Mouse (Mus musculus) forebrain, embryonic 13.5 days (tissue): Measurements from ENCODE around the gene St6galnac4. TPM values are rescaled to one million over a fixed set of nuclear protein-coding genes. Genes with fewer than 3 reads are reported as not detected.

Experiments used
- ATAC-seq: fragments of 200-750 bp; cut with Nextera tagmentation; 2 replicates; pipeline ENCODE4 v1.8.0; 2017
- H3K27ac ChIP-seq: fragments of 300-500 bp; sonication (generic); 2 replicates; pipeline ENCODE4 v1.5.1; 2015; ENCODE audit warnings: inconsistent platforms, mild to moderate bottlenecking, moderate library complexity
- H3K27me3 ChIP-seq: fragments of 300-500 bp; sonication (generic); 2 replicates; pipeline ENCODE4 v1.6.1; 2015; ENCODE audit warnings: mild to moderate bottlenecking, inconsistent platforms
- H3K36me3 ChIP-seq: fragments of 300-500 bp; sonication (generic); 2 replicates; pipeline ENCODE4 v1.6.1; 2015; ENCODE audit warnings: mild to moderate bottlenecking, inconsistent platforms; ENCODE audit not compliant: poor library complexity, severe bottlenecking
- H3K4me1 ChIP-seq: fragments of 300-500 bp; sonication (generic); 2 replicates; pipeline ENCODE4 v1.6.1; 2015; ENCODE audit warnings: inconsistent platforms
- H3K4me2 ChIP-seq: fragments of 300-500 bp; sonication (generic); 2 replicates; pipeline ENCODE4 v1.6.1; 2015; ENCODE audit warnings: inconsistent platforms, mild to moderate bottlenecking, moderate library complexity
- H3K4me3 ChIP-seq: fragments of 300-500 bp; sonication (generic); 2 replicates; pipeline ENCODE4 v1.5.1; 2015; ENCODE audit warnings: mild to moderate bottlenecking, inconsistent platforms
- H3K9ac ChIP-seq: fragments of 300-500 bp; sonication (generic); 2 replicates; pipeline ENCODE4 v1.6.1; 2015; ENCODE audit warnings: mild to moderate bottlenecking, inconsistent platforms
- H3K9me3 ChIP-seq: fragments of 300-500 bp; sonication (generic); replicated peaks from 2 replicates; pipeline ENCODE4 v1.6.1; 2016; ENCODE audit warnings: inconsistent platforms
- WGBS: fragments of 180-500 bp; shearing (Covaris S2); methylation state at CpG from one replicate; pipeline ENCODE4 v1.1.7; 2015; 5-methylcytosine and 5-hydroxymethylcytosine counted together
- polyA plus RNA-seq: library from polyadenylated mRNA; unstranded; fragments of >200 nt; fragmentation: Nextera tagmentation; extraction: Ambion mirVana; gene quantifications from 2 replicates; pipeline ENCODE4 v1.2.1, GENCODE M21; 2015

St6galnac4 gene
- 14.5 and 16.5 TPM in 2 replicates for polyA plus RNA-seq

DNA sequence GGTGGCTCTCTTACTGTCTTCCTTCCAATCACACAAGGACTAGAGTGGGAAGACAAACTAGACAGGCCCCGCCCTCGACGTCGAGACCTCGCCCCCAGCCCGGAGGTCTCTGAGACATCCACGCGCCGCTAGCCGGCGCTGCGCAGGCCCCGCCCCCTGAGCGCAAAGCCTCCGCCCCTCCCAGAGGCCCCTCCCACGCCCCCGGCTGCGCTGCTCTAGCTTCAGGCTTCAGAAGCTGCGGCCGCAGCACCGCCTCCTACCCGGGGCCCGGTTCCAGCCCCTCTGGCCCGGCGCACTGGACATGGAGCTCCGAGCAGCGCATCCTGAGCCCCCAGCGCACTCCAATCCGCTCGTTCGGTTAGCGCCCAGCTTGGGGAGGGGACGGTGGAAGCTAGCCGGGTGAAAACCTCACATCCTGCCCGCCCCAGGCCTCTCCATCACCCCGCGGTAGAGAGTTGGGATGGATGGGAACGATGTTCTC lies at the start of gene St6galnac4:
Gene St6galnac4, plus strand, starts transcription at position 225 of the 481 bp plus-strand sequence.
- Histone ChIP-seq H3K4me1 (peaks cover 37% of the 10 kb centered on the region), H3K27me3 (peaks cover 4% of the 10 kb centered on the region; the same call in 1 of the 2 replicates), H3K4me3 (peak within 1 kb of the TSS; percentile 51), H3K9me3 (no peaks in the 10 kb centered on the region), H3K4me2 (peak within 1 kb of the TSS; percentile 71), H3K36me3 (no peaks in the 10 kb centered on the region), H3K9ac (peak within 1 kb of the TSS; percentile 79), H3K27ac (no peak within 1 kb of the TSS)
- ATAC-seq, result peak; percentile 77
- WGBS, result 0% methylated on average over 28 of the region's 38 CpGs

DNA sequence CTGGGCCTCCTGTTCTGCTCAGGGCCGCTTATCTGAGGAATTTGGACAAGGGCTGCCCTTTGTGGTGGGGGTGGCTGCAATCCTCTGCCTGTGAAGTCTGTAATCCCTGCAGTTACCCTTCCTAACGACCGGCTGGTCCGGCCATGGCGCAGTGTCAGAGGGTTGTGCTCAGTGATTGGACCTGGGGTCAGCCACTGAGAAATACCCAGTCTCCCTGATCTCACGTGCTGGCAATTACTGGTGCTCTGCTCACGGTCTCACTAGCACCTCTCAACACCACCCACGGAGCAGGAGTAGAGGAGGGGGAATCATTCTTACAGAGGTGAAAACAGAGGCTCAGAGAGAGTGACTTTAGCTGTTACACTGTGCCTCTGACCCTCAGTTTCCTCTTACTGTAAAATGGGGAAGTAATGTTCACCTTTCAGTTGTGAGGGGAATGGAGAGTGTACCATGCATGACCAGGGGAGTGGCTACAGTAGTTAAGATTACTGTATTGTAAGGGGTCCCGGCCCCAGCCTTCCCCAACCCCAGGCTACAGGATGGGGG lies 49.5 kb upstream of the St6galnac4 start:
- peak overlapping the region; percentile 93 for H3K4me3 ChIP-seq
- peak overlapping the region; percentile 92 for H3K9ac ChIP-seq
- WGBS, result 11% methylated on average over 9 of the region's 9 CpGs
- no peaks in the 10 kb centered on the region for H3K27me3 ChIP-seq
- no peak for ATAC-seq
- H3K9me3 ChIP-seq, result no peaks in the 10 kb centered on the region
- no peaks in the 10 kb centered on the region for H3K36me3 ChIP-seq
- H3K4me2 ChIP-seq, result peak overlapping the region; percentile 84
- peaks cover 57% of the 10 kb centered on the region for H3K4me1 ChIP-seq
- no peak overlapping the region for H3K27ac ChIP-seq

DNA sequence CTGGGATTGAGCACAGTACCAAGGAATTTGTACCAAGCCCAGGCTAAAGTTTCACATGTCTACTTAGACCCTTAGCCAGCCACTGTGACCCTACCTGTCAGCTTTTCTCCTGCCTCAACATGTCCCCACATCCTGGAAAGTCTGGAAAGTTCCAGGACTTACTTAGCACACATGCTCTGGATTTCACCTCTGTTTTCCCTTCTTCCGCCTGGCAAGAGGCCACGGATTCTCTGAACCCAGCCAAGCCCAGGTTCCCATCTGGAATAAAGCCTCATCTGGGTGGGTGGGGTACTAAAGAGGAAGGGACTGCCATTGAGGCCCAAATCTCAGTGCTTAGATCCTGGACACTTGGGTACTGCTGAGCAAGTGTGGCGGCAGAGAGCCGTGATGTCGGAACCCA lies 49.0 kb upstream of the St6galnac4 start:
- Histone ChIP-seq H3K9ac (peak overlapping the region; percentile 92; the same call in 1 of the 2 replicates), H3K4me2 (peak overlapping the region; percentile 84), H3K4me3 (peak overlapping the region; percentile 93; the same call in 1 of the 2 replicates), H3K9me3 (no peaks in the 10 kb centered on the region), H3K27ac (no peak overlapping the region), H3K4me1 (peaks cover 60% of the 10 kb centered on the region), H3K27me3 (no peaks in the 10 kb centered on the region), H3K36me3 (no peaks in the 10 kb centered on the region)
- 80% methylated on average over 5 of the region's 5 CpGs for WGBS
- ATAC-seq, result no peak

DNA sequence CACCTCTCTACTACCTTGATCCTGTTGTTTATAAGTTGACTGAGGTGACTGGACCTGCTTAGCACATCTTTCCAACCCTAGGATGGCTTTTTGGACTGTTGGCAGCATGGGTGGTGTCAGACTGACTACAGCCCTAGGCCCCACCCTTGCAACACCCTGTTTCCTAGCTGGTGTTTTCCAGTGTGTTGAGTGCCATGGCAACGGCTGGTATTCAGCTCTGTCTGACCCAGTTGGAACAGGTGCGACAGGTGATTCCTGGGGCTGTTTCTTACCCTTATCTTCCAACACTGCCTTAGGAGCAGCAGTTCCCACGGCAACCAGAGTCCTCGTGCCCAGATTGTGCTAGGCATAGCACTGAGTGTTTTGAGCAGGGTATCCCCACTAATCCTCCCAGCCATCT lies 48.4 kb upstream of the St6galnac4 start:
- H3K4me2 ChIP-seq, result peak overlapping the region; percentile 84
- peak overlapping the region; percentile 26; the same call in 1 of the 2 replicates for H3K9ac ChIP-seq
- H3K4me1 ChIP-seq, result peaks cover 61% of the 10 kb centered on the region
- WGBS, result 65% methylated on average over 4 of the region's 4 CpGs
- no peak overlapping the region; the same call in 1 of the 2 replicates for H3K4me3 ChIP-seq
- no peaks in the 10 kb centered on the region for H3K27me3 ChIP-seq
- H3K9me3 ChIP-seq, result no peaks in the 10 kb centered on the region
- no peak for ATAC-seq
- no peaks in the 10 kb centered on the region for H3K36me3 ChIP-seq
- no peak overlapping the region for H3K27ac ChIP-seq

DNA sequence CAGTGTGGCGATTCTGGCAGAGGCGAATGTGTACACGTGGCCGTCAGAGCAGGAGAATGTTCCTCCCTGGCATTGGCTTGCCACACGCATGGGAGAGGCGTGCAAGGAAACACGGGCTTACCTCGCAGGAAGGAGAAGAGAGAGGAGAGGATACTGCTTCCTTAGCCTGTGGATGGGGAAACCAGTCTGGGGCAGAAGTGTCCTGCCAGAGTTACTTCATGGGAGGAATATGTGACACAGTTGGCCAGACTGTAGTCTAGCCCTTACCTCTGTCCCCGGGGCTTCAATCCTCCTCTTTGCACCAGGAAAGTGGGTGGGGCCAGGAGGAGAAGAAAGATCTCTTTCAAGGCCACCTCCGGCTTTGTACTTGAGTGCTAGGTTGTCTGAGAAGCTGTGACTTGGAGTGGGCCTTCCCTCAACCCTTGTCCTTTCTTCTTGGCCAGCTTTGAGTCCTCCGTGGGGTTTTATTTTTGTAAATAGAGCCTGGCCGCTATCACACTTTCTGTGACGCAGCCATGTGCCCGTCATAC lies 47.4 kb upstream of the St6galnac4 start:
- 0 out of 2 replicates have a peak overlapping the region, but pooled peaks have one; percentile 1 for H3K4me2 ChIP-seq
- WGBS, result 82% methylated on average over 14 of the region's 14 CpGs
- H3K9ac ChIP-seq, result no peak overlapping the region
- no peaks in the 10 kb centered on the region for H3K27me3 ChIP-seq
- H3K4me3 ChIP-seq, result no peak overlapping the region
- peaks cover 51% of the 10 kb centered on the region for H3K4me1 ChIP-seq
- no peak for ATAC-seq
- H3K27ac ChIP-seq, result no peak overlapping the region
- no peaks in the 10 kb centered on the region for H3K36me3 ChIP-seq
- H3K9me3 ChIP-seq, result no peaks in the 10 kb centered on the region

DNA sequence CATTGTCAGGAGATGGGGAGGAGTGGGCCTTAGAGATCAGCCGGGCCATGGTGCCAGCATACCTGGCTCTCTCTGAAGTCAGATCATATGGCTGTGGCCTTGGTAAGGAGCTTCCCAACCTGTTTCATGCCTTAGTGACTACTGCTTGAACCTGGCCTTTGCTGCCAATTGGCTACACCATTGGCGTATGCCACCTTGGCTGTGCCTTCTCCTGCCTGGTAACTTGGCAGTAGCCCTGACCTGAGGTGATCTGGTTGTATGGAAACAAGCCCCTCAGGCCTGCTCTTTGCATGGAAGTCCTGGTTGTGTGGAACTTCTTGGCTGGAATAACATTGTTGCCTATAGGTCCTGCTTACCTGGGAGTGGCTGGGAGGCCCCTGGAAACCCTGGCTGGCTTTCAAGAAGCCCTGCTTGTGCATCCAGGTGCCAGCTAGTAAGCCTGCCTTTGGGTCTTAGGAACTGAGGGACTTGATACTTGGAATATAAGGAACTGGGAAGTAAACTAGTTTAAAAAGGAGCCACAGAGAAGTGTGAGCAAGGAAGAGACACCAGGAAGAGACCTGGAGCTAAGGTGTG lies 45.5 kb upstream of the St6galnac4 start:
- WGBS, result 94% methylated on average over 2 of the region's 2 CpGs
- no peak for ATAC-seq
- Histone ChIP-seq H3K9ac (no peak overlapping the region), H3K36me3 (no peaks in the 10 kb centered on the region), H3K4me1 (peaks cover 42% of the 10 kb centered on the region), H3K9me3 (no peaks in the 10 kb centered on the region), H3K4me2 (no peak overlapping the region), H3K27me3 (no peaks in the 10 kb centered on the region), H3K4me3 (no peak overlapping the region), H3K27ac (no peak overlapping the region)

DNA sequence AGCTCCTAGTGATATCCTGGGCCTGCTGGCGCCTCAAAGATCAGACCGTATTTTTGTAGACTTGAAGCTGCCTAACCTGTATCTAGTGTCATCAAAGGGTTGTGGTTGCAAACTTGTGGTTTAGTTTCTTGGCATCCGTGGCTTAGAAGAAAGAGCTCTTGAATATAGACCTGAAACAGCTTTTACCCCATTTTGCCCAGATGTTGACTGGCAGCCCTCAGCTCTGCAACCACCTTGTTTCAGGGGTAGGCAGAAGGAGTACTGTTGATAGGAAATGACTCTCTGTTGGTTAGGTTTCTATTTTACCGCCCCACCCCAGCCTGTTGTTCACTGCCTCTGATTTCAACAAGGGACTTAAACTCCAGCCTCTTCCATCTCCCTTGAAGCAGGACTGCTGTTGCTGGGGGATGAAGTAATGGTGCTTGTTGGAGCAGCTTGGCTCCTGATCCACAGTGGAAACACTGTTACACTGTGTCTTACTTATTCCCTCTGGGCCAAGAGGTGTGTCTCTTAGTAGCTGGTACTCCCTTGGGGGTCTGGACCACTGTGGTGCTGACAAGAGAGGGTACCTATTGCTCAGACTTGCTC lies 44.8 kb upstream of the St6galnac4 start:
- WGBS, result 92% methylated on average over 4 of the region's 4 CpGs
- no peak overlapping the region for H3K27ac ChIP-seq
- no peaks in the 10 kb centered on the region for H3K27me3 ChIP-seq
- no peak for ATAC-seq
- no peak overlapping the region for H3K4me3 ChIP-seq
- H3K9me3 ChIP-seq, result no peaks in the 10 kb centered on the region
- no peak overlapping the region for H3K9ac ChIP-seq
- H3K4me2 ChIP-seq, result no peak overlapping the region
- H3K36me3 ChIP-seq, result no peaks in the 10 kb centered on the region
- peaks cover 35% of the 10 kb centered on the region for H3K4me1 ChIP-seq

DNA sequence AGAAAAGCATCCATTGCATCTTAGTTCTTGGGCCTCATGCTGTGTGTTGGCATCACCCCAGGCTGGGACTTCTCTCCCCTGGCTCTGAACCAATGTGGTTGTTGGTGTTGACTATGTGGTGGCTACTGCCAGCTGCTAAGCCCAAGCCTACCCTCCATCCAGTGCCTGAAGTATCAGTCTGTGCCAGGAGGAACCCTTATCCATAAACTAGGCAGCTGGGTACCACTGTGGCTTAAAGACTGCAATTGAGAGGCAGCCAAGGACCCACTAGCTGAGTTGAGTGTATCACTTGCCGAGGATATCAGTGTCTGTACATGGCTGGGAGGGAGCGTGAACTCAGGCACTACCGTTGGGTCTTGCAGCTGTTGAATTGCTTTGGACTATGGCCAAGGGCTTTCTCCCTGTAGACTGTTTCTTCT lies 43.9 kb upstream of the St6galnac4 start:
- ATAC-seq, result no peak
- Histone ChIP-seq H3K4me2 (no peak overlapping the region), H3K9ac (no peak overlapping the region), H3K4me3 (no peak overlapping the region), H3K4me1 (peaks cover 26% of the 10 kb centered on the region), H3K27ac (no peak overlapping the region), H3K27me3 (no peaks in the 10 kb centered on the region), H3K36me3 (no peaks in the 10 kb centered on the region), H3K9me3 (no peaks in the 10 kb centered on the region)
- 94% methylated on average over 3 of the region's 3 CpGs for WGBS

DNA sequence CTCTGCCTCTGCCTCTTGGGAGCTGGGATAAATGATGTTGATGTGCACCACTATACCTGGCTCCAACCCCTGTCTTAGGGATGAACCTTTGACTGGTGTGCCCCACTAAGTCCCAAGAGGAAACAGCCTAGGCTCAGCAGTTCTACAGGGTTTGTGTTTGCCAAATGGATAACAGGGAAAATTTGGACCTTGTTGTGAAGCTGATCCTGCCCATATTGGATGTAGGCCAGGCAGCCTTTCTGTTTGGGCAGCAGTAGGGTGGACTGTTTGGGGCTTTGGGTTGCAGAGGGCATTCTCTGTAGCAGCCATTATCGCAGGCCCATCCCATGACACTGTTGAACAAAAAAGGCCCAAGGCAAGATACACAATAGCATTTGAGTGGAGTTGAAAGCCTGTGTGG lies 39.9 kb upstream of the St6galnac4 start:
- ATAC-seq, result no peak
- WGBS, result 76% methylated on average over 1 of the region's 1 CpGs
- no peak overlapping the region for H3K27ac ChIP-seq

DNA sequence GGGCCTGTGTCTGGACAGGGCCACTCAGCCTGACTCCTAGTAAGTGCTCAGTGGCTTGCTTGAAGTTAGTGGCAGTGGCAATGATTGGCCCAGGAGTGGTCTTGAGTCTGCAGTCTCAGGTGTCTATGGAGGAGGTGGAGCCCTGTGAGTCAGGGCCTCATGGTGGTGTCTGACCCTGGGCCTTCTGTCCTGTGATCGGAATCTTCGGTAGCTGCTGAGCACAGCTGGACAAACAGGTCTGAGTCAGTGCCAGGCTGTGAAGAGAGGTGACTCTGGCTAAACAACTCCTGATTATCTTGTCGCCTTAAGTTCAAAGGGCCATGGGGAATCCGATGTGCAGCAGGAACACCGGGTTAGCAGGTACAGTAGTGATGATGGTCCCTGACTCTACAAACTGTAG lies 39.5 kb upstream of the St6galnac4 start:
- Histone ChIP-seq H3K4me3 (no peak overlapping the region), H3K27ac (no peak overlapping the region), H3K36me3 (no peaks in the 10 kb centered on the region), H3K9me3 (no peaks in the 10 kb centered on the region), H3K4me2 (no peak overlapping the region), H3K27me3 (no peaks in the 10 kb centered on the region), H3K9ac (no peak overlapping the region), H3K4me1 (peaks cover 4% of the 10 kb centered on the region; the same call in 1 of the 2 replicates)
- WGBS, result 96% methylated on average over 5 of the region's 5 CpGs
- ATAC-seq, result no peak

More for the DNA sequence above, 39.9 kb upstream of the St6galnac4 start:
- Histone ChIP-seq H3K36me3 (no peaks in the 10 kb centered on the region), H3K9me3 (no peaks in the 10 kb centered on the region), H3K4me2 (no peak overlapping the region), H3K4me3 (no peak overlapping the region), H3K4me1 (peaks cover 4% of the 10 kb centered on the region; the same call in 1 of the 2 replicates), H3K27me3 (no peaks in the 10 kb centered on the region), H3K9ac (no peak overlapping the region)

DNA sequence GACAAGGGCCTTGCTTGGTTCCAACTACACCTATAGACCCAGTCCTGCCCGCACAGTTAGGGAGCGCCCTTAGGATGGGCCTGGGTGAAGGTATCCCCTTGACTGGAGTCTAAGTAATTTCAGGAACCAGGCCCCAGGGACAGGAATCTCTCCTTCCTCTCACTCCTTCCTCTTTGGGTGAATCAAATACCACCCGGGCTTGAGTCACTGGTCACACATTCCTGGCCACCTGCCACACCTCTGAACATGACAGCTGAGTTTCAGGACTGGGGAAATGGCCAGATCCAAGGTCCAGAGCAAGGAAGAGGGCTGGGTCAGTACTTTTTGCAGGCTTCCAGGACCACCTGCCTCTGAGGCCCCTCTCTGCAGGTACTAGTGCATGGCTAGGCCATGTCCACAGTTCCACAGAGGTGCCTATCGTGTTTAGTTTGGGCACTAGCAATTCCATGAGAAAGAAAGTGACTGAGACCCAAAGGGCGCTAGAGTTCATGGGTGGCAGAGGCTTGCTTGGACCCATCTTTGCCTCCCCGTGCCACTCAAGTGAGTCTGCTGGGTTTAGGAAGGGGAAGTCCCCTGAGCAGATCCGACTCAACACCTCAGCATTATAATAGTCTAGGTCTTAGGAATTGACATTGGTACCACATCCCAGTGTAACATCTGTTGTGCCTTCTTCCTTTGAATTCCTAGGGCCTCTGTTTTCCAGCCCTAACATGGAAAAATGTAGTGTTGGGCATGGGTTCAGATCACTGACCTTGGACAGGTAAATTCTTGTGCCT lies 38.7 kb upstream of the St6galnac4 start:
- Histone ChIP-seq H3K9ac (no peak overlapping the region), H3K4me3 (no peak overlapping the region), H3K27me3 (no peaks in the 10 kb centered on the region), H3K4me1 (no peaks in the 10 kb centered on the region), H3K27ac (no peak overlapping the region), H3K9me3 (no peaks in the 10 kb centered on the region), H3K36me3 (no peaks in the 10 kb centered on the region), H3K4me2 (no peak overlapping the region)
- no peak for ATAC-seq
- whole genome bisulfite sequencing, result 93% methylated on average over 7 of the region's 7 CpGs

DNA sequence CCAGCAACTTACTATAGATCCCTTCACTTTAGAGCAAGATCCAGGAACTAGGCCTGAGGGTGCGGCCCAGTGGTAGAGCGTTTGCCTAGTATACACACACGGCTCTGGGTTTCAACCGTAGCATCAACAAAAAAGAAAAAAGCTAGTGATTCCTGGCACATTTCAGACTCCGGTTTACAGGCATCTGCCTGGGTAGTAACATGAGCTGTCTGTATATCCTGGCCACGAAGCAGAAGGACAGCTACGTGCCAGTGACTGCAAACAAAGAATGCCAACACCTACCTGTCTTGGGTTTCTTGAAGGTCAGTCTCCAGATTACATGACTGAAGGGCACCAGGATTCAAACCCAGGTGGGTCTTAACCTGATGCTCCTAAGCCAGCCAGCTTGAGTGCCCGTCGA lies 37.7 kb upstream of the St6galnac4 start:
- no peaks in the 10 kb centered on the region for H3K4me1 ChIP-seq
- 94% methylated on average over 9 of the region's 9 CpGs for WGBS
- H3K9me3 ChIP-seq, result no peaks in the 10 kb centered on the region
- no peak overlapping the region for H3K27ac ChIP-seq
- H3K27me3 ChIP-seq, result no peaks in the 10 kb centered on the region
- H3K9ac ChIP-seq, result no peak overlapping the region
- no peaks in the 10 kb centered on the region for H3K36me3 ChIP-seq
- no peak overlapping the region for H3K4me3 ChIP-seq
- no peak overlapping the region for H3K4me2 ChIP-seq
- no peak for ATAC-seq
